Mouse (Mus musculus) forebrain, postnatal 0 days (tissue): ENCODE data around the gene Rfx3. TPM values are rescaled to one million over a fixed set of nuclear protein-coding genes. Genes with fewer than 3 reads are reported as not detected.

Experiments
- ATAC-seq: fragments of 200-750 bp; cut with Nextera tagmentation; 2 replicates; pipeline ENCODE4 v1.8.0; 2017; ENCODE audit warnings: mild to moderate bottlenecking, moderate library complexity
- DNase-seq: peaks from one replicate; pipeline ENCODE4 v3.0.0-alpha.2; 2015
- H3K27ac ChIP-seq: fragments of 300-500 bp; sonication (generic); 2 replicates; pipeline ENCODE4 v1.5.1; 2014; ENCODE audit warnings: low read depth, mild to moderate bottlenecking, antibody characterized with exemption, low read length, moderate library complexity, mixed read lengths
- H3K27me3 ChIP-seq: fragments of 300-500 bp; sonication (generic); 2 replicates; pipeline ENCODE4 v1.6.1; 2014; ENCODE audit warnings: mild to moderate bottlenecking, low read length, mixed read lengths; ENCODE audit not compliant: insufficient read depth
- H3K36me3 ChIP-seq: fragments of 300-500 bp; sonication (generic); 2 replicates; pipeline ENCODE4 v1.6.1; 2014; ENCODE audit warnings: mild to moderate bottlenecking, moderate library complexity; ENCODE audit not compliant: insufficient read depth
- H3K4me1 ChIP-seq: fragments of 300-500 bp; sonication (generic); 2 replicates; pipeline ENCODE4 v1.6.1; 2014; ENCODE audit warnings: antibody characterized with exemption; ENCODE audit not compliant: insufficient read depth
- H3K4me2 ChIP-seq: fragments of 300-500 bp; sonication (generic); 2 replicates; pipeline ENCODE4 v1.6.1; 2014; ENCODE audit warnings: low read depth, mild to moderate bottlenecking, moderate library complexity
- H3K4me3 ChIP-seq: fragments of 300-500 bp; sonication (generic); 2 replicates; pipeline ENCODE4 v1.5.1; 2014; ENCODE audit warnings: low read depth, low read length, mixed read lengths
- H3K9ac ChIP-seq: fragments of 300-500 bp; sonication (generic); 2 replicates; pipeline ENCODE4 v1.6.1; 2014; ENCODE audit warnings: mild to moderate bottlenecking
- H3K9me3 ChIP-seq: fragments of 300-500 bp; sonication (generic); 2 replicates; pipeline ENCODE4 v1.6.1; 2016; ENCODE audit warnings: low read length
- CTCF ChIP-seq: sonication (generic); IDR thresholded peaks from 2 replicates; pipeline ENCODE4 v1.5.1; 2016; ENCODE audit warnings: antibody characterized with exemption, control low read depth, low read depth
- WGBS: fragments of 180-500 bp; shearing (Covaris S2); extraction: QIAGEN DNeasy Blood & Tissue Kit; methylation state at CpG from one replicate; pipeline ENCODE4 v1.1.7; 2014; 5-methylcytosine and 5-hydroxymethylcytosine counted together
- polyA plus RNA-seq: library from polyadenylated mRNA; unstranded; fragments of >200 nt; fragmentation: Nextera tagmentation; extraction: Ambion mirVana; gene quantifications from 2 replicates; pipeline ENCODE4 v1.2.1, GENCODE M21; 2015
- total RNA-seq: library from RNA; depleted of rRNA; stranded (reverse); fragments of >200 nt; gene quantifications from 2 replicates; pipeline ENCODE4 v1.2.3, GENCODE M21; 2014

The Rfx3 gene
- total and polyA plus RNA-seq, 2 experiments from 2014 or later: 19.4 to 42.5 TPM

GRCm38 (mm10) chr19:27828316-27828715, 182.7 kb downstream of the Rfx3 start:
- Histone ChIP-seq H3K9ac (no peak overlapping the region), H3K4me2 (no peak overlapping the region), H3K4me1 (peaks cover 4% of the 10 kb centered on the region; the same call in 1 of the 2 replicates), H3K9me3 (no peaks in the 10 kb centered on the region), H3K27ac (no peak overlapping the region), H3K27me3 (no peaks in the 10 kb centered on the region), H3K36me3 (0 out of 2 replicates have a peak, but pooled peaks cover 7% of the 10 kb centered on the region), H3K4me3 (no peak overlapping the region)
- DNase-seq: peak; percentile 46
- TF ChIP-seq CTCF: no peak
- 19% methylated on average over 1 of the region's 1 CpGs for WGBS
- ATAC-seq: no peak; the same call in 1 of the 2 replicates

GRCm38 (mm10) chr19:27817661-27818060, 193.3 kb downstream of the Rfx3 start:
- Histone ChIP-seq H3K4me2 (no peak overlapping the region), H3K4me3 (no peak overlapping the region), H3K27me3 (no peaks in the 10 kb centered on the region), H3K27ac (no peak overlapping the region), H3K36me3 (peaks cover 2% of the 10 kb centered on the region; the same call in 1 of the 2 replicates), H3K9me3 (no peaks in the 10 kb centered on the region), H3K4me1 (0 out of 2 replicates have a peak, but pooled peaks cover 4% of the 10 kb centered on the region), H3K9ac (no peak overlapping the region)
- ATAC-seq: no peak
- DNase-seq: no peak
- no peak for TF ChIP-seq CTCF

- DNase-seq: no peak
Observed at GRCm38 (mm10) chr19:27780030-27780429, 230.9 kb downstream of the Rfx3 start.

GRCm38 (mm10) chr19:27770716-27771265, 240.2 kb downstream of the Rfx3 start:
- WGBS: 80% methylated on average over 8 of the region's 8 CpGs
- peaks cover 9% of the 10 kb centered on the region for H3K36me3 ChIP-seq
- no peak overlapping the region for H3K27ac ChIP-seq
- no peak overlapping the region for H3K4me3 ChIP-seq
- no peak overlapping the region for H3K9ac ChIP-seq
- H3K9me3 ChIP-seq: no peaks in the 10 kb centered on the region
- ATAC-seq (no peak), DNase-seq (no peak)
- TF ChIP-seq CTCF: no peak
- no peaks in the 10 kb centered on the region for H3K4me1 ChIP-seq
- no peaks in the 10 kb centered on the region for H3K27me3 ChIP-seq
- no peak overlapping the region for H3K4me2 ChIP-seq

More at GRCm38 (mm10) chr19:27780030-27780429, 230.9 kb downstream of the Rfx3 start:
- no peak overlapping the region for H3K4me2 ChIP-seq
- H3K27me3 ChIP-seq: no peaks in the 10 kb centered on the region
- H3K4me1 ChIP-seq: no peaks in the 10 kb centered on the region
- TF ChIP-seq CTCF: peak; percentile 37
- ATAC-seq: no peak
- H3K4me3 ChIP-seq: no peak overlapping the region
- H3K36me3 ChIP-seq: peaks cover 12% of the 10 kb centered on the region
- H3K9me3 ChIP-seq: no peaks in the 10 kb centered on the region
- no peak overlapping the region for H3K27ac ChIP-seq
- H3K9ac ChIP-seq: no peak overlapping the region
- 64% methylated on average over 4 of the region's 4 CpGs for WGBS

- Histone ChIP-seq H3K4me1 (no peaks in the 10 kb centered on the region), H3K27ac (no peak overlapping the region), H3K27me3 (no peaks in the 10 kb centered on the region), H3K36me3 (peaks cover 8% of the 10 kb centered on the region), H3K4me3 (no peak overlapping the region), H3K9ac (no peak overlapping the region), H3K4me2 (no peak overlapping the region), H3K9me3 (no peaks in the 10 kb centered on the region)
- WGBS: 64% methylated on average over 17 of the region's 17 CpGs
- ATAC-seq: peak; percentile 60
- peak; percentile 66 for DNase-seq
- TF ChIP-seq CTCF: no peak
Observed at GRCm38 (mm10) chr19:27768444-27768843, 242.5 kb downstream of the Rfx3 start.

GRCm38 (mm10) chr19:27760309-27760708, 250.7 kb downstream of the Rfx3 start:
- ATAC-seq (no peak), DNase-seq (no peak)
- H3K4me1 ChIP-seq: no peaks in the 10 kb centered on the region
- no peaks in the 10 kb centered on the region for H3K27me3 ChIP-seq
- no peak overlapping the region for H3K4me2 ChIP-seq
- WGBS: 83% methylated on average over 9 of the region's 9 CpGs
- no peak overlapping the region for H3K9ac ChIP-seq
- H3K27ac ChIP-seq: no peak overlapping the region
- no peaks in the 10 kb centered on the region for H3K9me3 ChIP-seq
- no peak for TF ChIP-seq CTCF
- no peak overlapping the region for H3K4me3 ChIP-seq
- H3K36me3 ChIP-seq: peaks cover 6% of the 10 kb centered on the region

- no peaks in the 10 kb centered on the region for H3K9me3 ChIP-seq
- TF ChIP-seq CTCF: no peak
- no peak for ATAC-seq
- H3K4me3 ChIP-seq: no peak overlapping the region
- 71% methylated on average over 8 of the region's 8 CpGs for WGBS
- H3K36me3 ChIP-seq: peaks cover 6% of the 10 kb centered on the region
- H3K4me2 ChIP-seq: no peak overlapping the region
- H3K27ac ChIP-seq: no peak overlapping the region
- no peaks in the 10 kb centered on the region for H3K27me3 ChIP-seq
- no peaks in the 10 kb centered on the region for H3K4me1 ChIP-seq
- no peak for DNase-seq
- H3K9ac ChIP-seq: no peak overlapping the region
Observed at GRCm38 (mm10) chr19:27759347-27759746, 251.6 kb downstream of the Rfx3 start.

- WGBS: 98% methylated on average over 1 of the region's 1 CpGs
Observed at GRCm38 (mm10) chr19:27747301-27747700, 263.7 kb downstream of the Rfx3 start.

More at GRCm38 (mm10) chr19:27747301-27747700, 263.7 kb downstream of the Rfx3 start:
- no peaks in the 10 kb centered on the region for H3K36me3 ChIP-seq
- no peak overlapping the region for H3K4me3 ChIP-seq
- no peak for ATAC-seq
- H3K4me2 ChIP-seq: no peak overlapping the region
- no peaks in the 10 kb centered on the region for H3K4me1 ChIP-seq
- no peak overlapping the region for H3K27ac ChIP-seq
- H3K27me3 ChIP-seq: no peaks in the 10 kb centered on the region
- no peak overlapping the region for H3K9ac ChIP-seq
- H3K9me3 ChIP-seq: no peaks in the 10 kb centered on the region
- no peak for DNase-seq
- TF ChIP-seq CTCF: no peak
